Mouse (Mus musculus) yolk sac, embryonic 10.5 days (tissue): ENCODE results near the gene Btla.

Experiments used
- DNase-seq: peaks from one replicate; pipeline ENCODE4 v3.0.0-alpha.2; 2017; ENCODE audit warnings: low spot score

Btla gene

GRCm38 (mm10) chr16:45223648-45224388 lies at the start of gene Btla:
TSS of gene Btla (plus strand) at chr16:45224315.
- no peak for DNase-seq

- no peak for DNase-seq
Measured at GRCm38 (mm10) chr16:45178552-45178951, 45.6 kb upstream of the Btla start.

- DNase-seq: no peak
Measured at GRCm38 (mm10) chr16:45181824-45182223, 42.3 kb upstream of the Btla start.

- peak; percentile 30 for DNase-seq
Measured at GRCm38 (mm10) chr16:45192613-45193012, 31.5 kb upstream of the Btla start.

- peak; percentile 31 for DNase-seq
Measured at GRCm38 (mm10) chr16:45196816-45197215, 27.3 kb upstream of the Btla start.

- no peak for DNase-seq
Measured at GRCm38 (mm10) chr16:45201395-45201794, 22.7 kb upstream of the Btla start.

- no peak for DNase-seq
Measured at GRCm38 (mm10) chr16:45204438-45204837, 19.7 kb upstream of the Btla start.

- DNase-seq: no peak
Measured at GRCm38 (mm10) chr16:45204859-45205670, 19.1 kb upstream of the Btla start.

GRCm38 (mm10) chr16:45222016-45222415 lies 2.1 kb upstream of the Btla start:
- no peak for DNase-seq

- no peak for DNase-seq
Measured at GRCm38 (mm10) chr16:45222771-45223170, 1.3 kb upstream of the Btla start.

- no peak for DNase-seq
Measured at GRCm38 (mm10) chr16:45224431-45225008, 405 bp downstream of the Btla start.

GRCm38 (mm10) chr16:45227002-45227401 lies 2.9 kb downstream of the Btla start:
- no peak for DNase-seq

- no peak for DNase-seq
Measured at GRCm38 (mm10) chr16:45231296-45231695, 7.2 kb downstream of the Btla start.

GRCm38 (mm10) chr16:45233007-45233406 lies 8.9 kb downstream of the Btla start:
- no peak for DNase-seq

- DNase-seq: no peak
Measured at GRCm38 (mm10) chr16:45242700-45243099, 18.6 kb downstream of the Btla start.

GRCm38 (mm10) chr16:45244930-45245472 lies 20.9 kb downstream of the Btla start:
- no peak for DNase-seq

- DNase-seq: no peak
Measured at GRCm38 (mm10) chr16:45249761-45250160, 25.6 kb downstream of the Btla start.

GRCm38 (mm10) chr16:45250317-45250716 lies 26.2 kb downstream of the Btla start:
- DNase-seq: no peak

- DNase-seq: no peak
Measured at GRCm38 (mm10) chr16:45251773-45252413, 27.8 kb downstream of the Btla start.

- no peak for DNase-seq
Measured at GRCm38 (mm10) chr16:45255183-45255861, 31.2 kb downstream of the Btla start.

GRCm38 (mm10) chr16:45256895-45257294 lies 32.8 kb downstream of the Btla start:
- no peak for DNase-seq

- DNase-seq: no peak
Measured at GRCm38 (mm10) chr16:45257567-45257966, 33.5 kb downstream of the Btla start.
